Comparison of ENCODE assay signal across 9 mouse cellular contexts in genomic region chr11:73006377-73006776, GRCm38 (mm10). TPM values are rescaled to one million over a fixed set of nuclear protein-coding genes. Genes with fewer than 3 reads are reported as not detected.
DNase-seq lines count a peak whose midpoint lies in the region; ATAC-seq and TF ChIP-seq lines count a peak whose summit lies in the region.
"Had no signal": no experiment of that assay in that cellular context is flagged by ENCODE, and none has a peak within 500 bp of the region (broad histone marks: within the 10 kb centered on the region; RNA-seq: fewer than 3 reads in every experiment).

No protein-coding gene starts in this region.

- peak; percentile 83 for TF ChIP-seq EP300 in heart, adult 2 months (IDR thresholded peaks at IDR 0.05; ENCODE audit: insufficient read depth, low read depth, low read length)
- no peak for TF ChIP-seq EP300 in MEL (IDR thresholded peaks at IDR 0.05; ENCODE audit: low read depth in 1 of 2, low read length in 2 of 2)

- H3K36me3 ChIP-seq in heart, adult 2 months (ENCODE audit: control insufficient read depth, insufficient read depth, low read length) = no peaks in the 10 kb centered on the region
- H3K36me3 ChIP-seq in heart, embryonic 10.5 days = no peaks in the 10 kb centered on the region
- H3K36me3 ChIP-seq in MEL (ENCODE audit: control insufficient read depth in 1 of 2, insufficient read depth in 2 of 2, low read length in 2 of 2) = peaks cover 0 to 2% of the 10 kb centered on the region in 2 experiments; a peak in 1 of 4 replicates
- no peaks in the 10 kb centered on the region for H3K36me3 ChIP-seq in kidney, embryonic 15.5 days
- H3K36me3 ChIP-seq in stomach, embryonic 15.5 days = no peaks in the 10 kb centered on the region
- H3K36me3 ChIP-seq: embryonic facial prominence, embryonic 13.5 days had no signal

- peak; percentile 66 to 68 for DNase-seq in heart, adult 2 months
- no peak for DNase-seq in heart, embryonic 10.5 days (ENCODE audit: low spot score)
- peak; percentile 90 for DNase-seq in MEL (ENCODE audit: low read depth, low spot score)
- DNase-seq in cerebellum, adult 18-20 months = peak; percentile 79 to 80
- DNase-seq in lung, postnatal 4 days = peak; percentile 53 to 66

- peak; percentile 81 for ATAC-seq in granulocyte monocyte progenitor cell, adult 5-6 weeks (replicated peaks; ENCODE audit: poor library complexity, severe bottlenecking)
- peak; percentile 76 for ATAC-seq in kidney, embryonic 15.5 days (replicated peaks; ENCODE audit: low FRiP score)
- peak; percentile 64; the same call in 1 of the 2 replicates for ATAC-seq in stomach, embryonic 15.5 days (ENCODE audit: insufficient read depth, low FRiP score, low read depth)

- H3K27ac ChIP-seq in heart, adult 2 months = 0 out of 2 replicates have a peak overlapping the region, but pooled peaks have one; percentile 2
- H3K27ac ChIP-seq in heart, embryonic 10.5 days = no peak overlapping the region
- H3K27ac ChIP-seq in MEL (ENCODE audit: control insufficient read depth, low read depth, low read length) = no peak overlapping the region
- no peak overlapping the region for H3K27ac ChIP-seq in kidney, embryonic 15.5 days
- H3K27ac ChIP-seq in stomach, embryonic 15.5 days = no peak overlapping the region
- H3K27ac ChIP-seq: embryonic facial prominence, embryonic 13.5 days had no signal

- H3K4me1 ChIP-seq in heart, adult 2 months (ENCODE audit: control insufficient read depth, insufficient read depth, low read length) = peaks cover 2% of the 10 kb centered on the region; the same call in 1 of the 2 replicates
- H3K4me1 ChIP-seq in heart, embryonic 10.5 days = peaks cover 16% of the 10 kb centered on the region
- peaks cover 0 to 14% of the 10 kb centered on the region in 2 experiments; a peak in 2 of 4 replicates for H3K4me1 ChIP-seq in MEL (ENCODE audit: control insufficient read depth in 1 of 2, insufficient read depth in 2 of 2, low read length in 2 of 2)
- H3K4me1 ChIP-seq in kidney, embryonic 15.5 days = no peaks in the 10 kb centered on the region
- H3K4me1 ChIP-seq in stomach, embryonic 15.5 days = peaks cover 5% of the 10 kb centered on the region; the same call in 1 of the 2 replicates
- H3K4me1 ChIP-seq: embryonic facial prominence, embryonic 13.5 days had no signal

- H3K4me2 ChIP-seq in kidney, embryonic 15.5 days = no peak overlapping the region
- no peak overlapping the region for H3K4me2 ChIP-seq in stomach, embryonic 15.5 days
- H3K4me2 ChIP-seq: embryonic facial prominence, embryonic 13.5 days had no signal

- H3K9me3 ChIP-seq in heart, embryonic 10.5 days = no peaks in the 10 kb centered on the region
- H3K9me3 ChIP-seq in MEL (replicated peaks; ENCODE audit: insufficient read depth, low read length) = no peaks in the 10 kb centered on the region
- no peaks in the 10 kb centered on the region for H3K9me3 ChIP-seq in kidney, embryonic 15.5 days (replicated peaks)
- no peaks in the 10 kb centered on the region for H3K9me3 ChIP-seq in stomach, embryonic 15.5 days
- H3K9me3 ChIP-seq: embryonic facial prominence, embryonic 13.5 days had no signal

- H3K27me3 ChIP-seq in heart, adult 2 months (ENCODE audit: control insufficient read depth, insufficient read depth, low read length) = no peaks in the 10 kb centered on the region
- H3K27me3 ChIP-seq in heart, embryonic 10.5 days (ENCODE audit: insufficient read depth, poor library complexity, severe bottlenecking) = peaks cover 39% of the 10 kb centered on the region
- H3K27me3 ChIP-seq in MEL (ENCODE audit: control insufficient read depth in 1 of 2, insufficient read depth in 2 of 2, low read length in 2 of 2) = no peaks in the 10 kb centered on the region
- peaks cover 16% of the 10 kb centered on the region for H3K27me3 ChIP-seq in kidney, embryonic 15.5 days
- H3K27me3 ChIP-seq in stomach, embryonic 15.5 days (replicated peaks) = no peaks in the 10 kb centered on the region

- H3K9ac ChIP-seq in heart, adult 2 months (ENCODE audit: low read depth, low read length) = no peak overlapping the region
- H3K9ac ChIP-seq in MEL (ENCODE audit: control insufficient read depth, low read depth, low read length, poor library complexity, severe bottlenecking) = no peak overlapping the region
- H3K9ac ChIP-seq in kidney, embryonic 15.5 days = no peak overlapping the region
- no peak overlapping the region for H3K9ac ChIP-seq in stomach, embryonic 15.5 days
- H3K9ac ChIP-seq: embryonic facial prominence, embryonic 13.5 days had no signal

- 2% methylated on average over 2 of the region's 2 CpGs for WGBS in heart, adult 2 months
- WGBS in heart, embryonic 10.5 days = 3% methylated on average over 2 of the region's 2 CpGs
- WGBS in kidney, embryonic 15.5 days = 4% methylated on average over 2 of the region's 2 CpGs
- WGBS in stomach, embryonic 15.5 days = 1% methylated on average over 2 of the region's 2 CpGs

- TF ChIP-seq POLR2A in heart, adult 2 months (IDR thresholded peaks at IDR 0.05; ENCODE audit: insufficient read depth, low read depth, low read length) = no peak
- TF ChIP-seq POLR2A in MEL (IDR thresholded peaks at IDR 0.05; ENCODE audit: control insufficient read depth in 1 of 2, insufficient read depth in 1 of 2, low read depth in 1 of 2, low read length in 2 of 2, poor library complexity in 1 of 2) = no peak

- H3K79me2 ChIP-seq in heart, adult 2 months (replicated peaks; ENCODE audit: control insufficient read depth, insufficient read depth, low read length) = no peaks in the 10 kb centered on the region
- H3K79me2 ChIP-seq in MEL (ENCODE audit: control insufficient read depth, insufficient read depth, low read length, poor library complexity) = no peaks in the 10 kb centered on the region

- intact Hi-C loops in heart, adult 2 months (cut with DNase I) = loop anchor here (1.0 to 10.0 kb wide), 6 partner anchors 33 to 1364 kb away; no protein-coding TSS in a partner anchor

- peak; percentile 97 for TF ChIP-seq RAD21 in MEL (IDR thresholded peaks at IDR 0.05; ENCODE audit: low read depth, low read length)

- TF ChIP-seq CTCF in heart, adult 2 months (IDR thresholded peaks at IDR 0.05) = peak; percentile 94
- peak; percentile 71 to 93 (median 81) for TF ChIP-seq CTCF in MEL (IDR thresholded peaks at IDR 0.05 in 2 of 3, conservative IDR thresholded peaks at IDR 0.05 in 1 of 3; ENCODE audit: control insufficient read depth in 1 of 3, insufficient read depth in 1 of 3, low read depth in 2 of 3, low read length in 3 of 3, poor library complexity in 1 of 3, severe bottlenecking in 1 of 3)

- H3K4me3 ChIP-seq in heart, adult 2 months = no peak overlapping the region
- no peak overlapping the region for H3K4me3 ChIP-seq in heart, embryonic 10.5 days
- no peak overlapping the region for H3K4me3 ChIP-seq in MEL (ENCODE audit: control insufficient read depth in 1 of 2, insufficient read depth in 1 of 2, low read depth in 2 of 2, low read length in 2 of 2)
- no peak overlapping the region for H3K4me3 ChIP-seq in kidney, embryonic 15.5 days (replicated peaks)
- no peak overlapping the region for H3K4me3 ChIP-seq in stomach, embryonic 15.5 days (replicated peaks)
- H3K4me3 ChIP-seq: embryonic facial prominence, embryonic 13.5 days had no signal

RNA-seq across cellular contexts. Expression of gene P2rx1, which starts 7.5 kb away (rescaled TPM):
- under 1 TPM; 0.21 to 0.86 TPM for total RNA-seq in heart, adult 2 months (2021)
- polyA plus RNA-seq in heart, adult 2 months (2012; rRNA removed) = 0.76 and 0.91 TPM in 2 replicates
- polyA plus RNA-seq in heart, embryonic 10.5 days (2016; fragmentation: Nextera tagmentation; extraction: Ambion mirVana) = 2.6 and 4.8 TPM in 2 replicates
- total RNA-seq in MEL (2012; rRNA removed) = 3.0 and 3.1 TPM in 2 replicates
- 1 to 10 TPM in 1 of 2 experiments, not detected in 1; 8.1 TPM for polyA plus RNA-seq in MEL (2012; ENCODE audit: insufficient read depth in 1 of 2, insufficient read length in 2 of 2, low read depth in 1 of 2, low replicate concordance in 2 of 2, missing spikeins in 1 of 2)
- total RNA-seq in granulocyte monocyte progenitor cell, adult 5-6 weeks (2014; fragmentation: Nextera tagmentation) = 10.4 and 13.3 TPM in 2 replicates
- total RNA-seq in granulocyte monocyte progenitor cell, adult 5-6 weeks (2017) = 3.3 and 4.2 TPM in 2 replicates
- polyA plus RNA-seq in kidney, embryonic 15.5 days (2015; fragmentation: Nextera tagmentation; extraction: Ambion mirVana) = 1.6 and 1.7 TPM in 2 replicates
- 33.7 and 52.1 TPM in 2 replicates for polyA plus RNA-seq in stomach, embryonic 15.5 days (2015; fragmentation: Nextera tagmentation; extraction: Ambion mirVana)

RNA-seq across cellular contexts. Expression of gene Camkk1, which starts 12.4 kb away (rescaled TPM):
- 1 to 10 TPM in 1 of 2 experiments, under 1 TPM in 1; 0.63 to 1.2 TPM for total RNA-seq in heart, adult 2 months (2021)
- 1.7 and 1.8 TPM in 2 replicates for polyA plus RNA-seq in heart, adult 2 months (2012; rRNA removed)
- polyA plus RNA-seq in heart, embryonic 10.5 days (2016; fragmentation: Nextera tagmentation; extraction: Ambion mirVana) = 2.2 and 3.4 TPM in 2 replicates
- total RNA-seq in MEL (2012; rRNA removed) = 5.3 and 5.8 TPM in 2 replicates
- polyA plus RNA-seq in MEL (2012; ENCODE audit: insufficient read depth in 1 of 2, insufficient read length in 2 of 2, low read depth in 1 of 2, low replicate concordance in 2 of 2, missing spikeins in 1 of 2) = 1 to 10 TPM in 1 of 2 experiments, not detected in 1; 6.6 TPM
- 0.49 and 0.86 TPM in 2 replicates for total RNA-seq in granulocyte monocyte progenitor cell, adult 5-6 weeks (2014; fragmentation: Nextera tagmentation)
- total RNA-seq in granulocyte monocyte progenitor cell, adult 5-6 weeks (2017) = 1.5 and 3.1 TPM in 2 replicates
- polyA plus RNA-seq in kidney, embryonic 15.5 days (2015; fragmentation: Nextera tagmentation; extraction: Ambion mirVana) = 6.7 and 9.2 TPM in 2 replicates
- polyA plus RNA-seq in stomach, embryonic 15.5 days (2015; fragmentation: Nextera tagmentation; extraction: Ambion mirVana) = 10.6 and 10.9 TPM in 2 replicates

RNA-seq across cellular contexts. Expression of gene Ncbp3, which starts 41.2 kb away (rescaled TPM):
- 1 to 10 TPM; 5.6 to 5.7 TPM for total RNA-seq in heart, adult 2 months (2021)
- polyA plus RNA-seq in heart, adult 2 months (2012; rRNA removed) = 2.0 and 4.2 TPM in 2 replicates
- polyA plus RNA-seq in heart, embryonic 10.5 days (2016; fragmentation: Nextera tagmentation; extraction: Ambion mirVana) = 11.2 and 11.6 TPM in 2 replicates
- 9.3 and 9.6 TPM in 2 replicates for total RNA-seq in MEL (2012; rRNA removed)
- polyA plus RNA-seq in MEL (2012; ENCODE audit: insufficient read depth in 1 of 2, insufficient read length in 2 of 2, low read depth in 1 of 2, low replicate concordance in 2 of 2, missing spikeins in 1 of 2) = 1 to 10 TPM in 1 of 2 experiments, not detected in 1; 8.4 TPM
- total RNA-seq in granulocyte monocyte progenitor cell, adult 5-6 weeks (2014; fragmentation: Nextera tagmentation) = 10.1 and 13.2 TPM in 2 replicates
- total RNA-seq in granulocyte monocyte progenitor cell, adult 5-6 weeks (2017) = 12.6 and 15.6 TPM in 2 replicates
- polyA plus RNA-seq in kidney, embryonic 15.5 days (2015; fragmentation: Nextera tagmentation; extraction: Ambion mirVana) = 12.1 and 12.9 TPM in 2 replicates
- polyA plus RNA-seq in stomach, embryonic 15.5 days (2015; fragmentation: Nextera tagmentation; extraction: Ambion mirVana) = 10.4 and 12.0 TPM in 2 replicates

RNA-seq across cellular contexts. Expression of gene Atp2a3, which starts 45.4 kb away (rescaled TPM):
- 10 to 100 TPM; 10.9 to 14.5 TPM for total RNA-seq in heart, adult 2 months (2021)
- polyA plus RNA-seq in heart, adult 2 months (2012; rRNA removed) = 15.9 and 17.3 TPM in 2 replicates
- polyA plus RNA-seq in heart, embryonic 10.5 days (2016; fragmentation: Nextera tagmentation; extraction: Ambion mirVana) = 3.4 and 4.1 TPM in 2 replicates
- 10.7 and 16.4 TPM in 2 replicates for total RNA-seq in MEL (2012; rRNA removed)
- 10 to 100 TPM in 1 of 2 experiments, not detected in 1; 49.9 TPM for polyA plus RNA-seq in MEL (2012; ENCODE audit: insufficient read depth in 1 of 2, insufficient read length in 2 of 2, low read depth in 1 of 2, low replicate concordance in 2 of 2, missing spikeins in 1 of 2)
- total RNA-seq in granulocyte monocyte progenitor cell, adult 5-6 weeks (2014; fragmentation: Nextera tagmentation) = 78.9 and 88.4 TPM in 2 replicates
- total RNA-seq in granulocyte monocyte progenitor cell, adult 5-6 weeks (2017) = 65.9 and 73.9 TPM in 2 replicates
- 4.2 and 5.7 TPM in 2 replicates for polyA plus RNA-seq in kidney, embryonic 15.5 days (2015; fragmentation: Nextera tagmentation; extraction: Ambion mirVana)
- 18.9 and 20.6 TPM in 2 replicates for polyA plus RNA-seq in stomach, embryonic 15.5 days (2015; fragmentation: Nextera tagmentation; extraction: Ambion mirVana)
